Mouse (Mus musculus) cerebellum, adult (tissue): ENCODE results near the gene Dpf3.

Source experiments
- ATAC-seq: cut with Nextera tagmentation; 2 replicates; pipeline ENCODE4 v1.9.2; 2017; ENCODE audit warnings: mild to moderate bottlenecking, moderate library complexity, mixed read lengths; ENCODE audit not compliant: insufficient number of reproducible peaks, low FRiP score, low TSS enrichment

Gene Dpf3

GRCm38 (mm10) chr12:83424720-83425444 lies 62.6 kb downstream of the Dpf3 start:
- ATAC-seq, result no peak

GRCm38 (mm10) chr12:83424086-83424719 lies 63.3 kb downstream of the Dpf3 start:
- ATAC-seq, result no peak

GRCm38 (mm10) chr12:83420346-83420745 lies 67.2 kb downstream of the Dpf3 start:
- ATAC-seq, result no peak

- ATAC-seq, result no peak
These were observed 72.3 kb downstream of the Dpf3 start for GRCm38 (mm10) chr12:83415207-83415606.

GRCm38 (mm10) chr12:83413684-83414083 lies 73.8 kb downstream of the Dpf3 start:
- no peak for ATAC-seq

- peak; percentile 81 for ATAC-seq
These were observed 75.6 kb downstream of the Dpf3 start for GRCm38 (mm10) chr12:83411721-83412521.

GRCm38 (mm10) chr12:83411032-83411431 lies 76.5 kb downstream of the Dpf3 start:
- ATAC-seq, result no peak

GRCm38 (mm10) chr12:83405374-83406125 lies 82.0 kb downstream of the Dpf3 start:
- ATAC-seq, result no peak

- ATAC-seq, result no peak
These were observed 85.2 kb downstream of the Dpf3 start for GRCm38 (mm10) chr12:83402270-83402669.

- no peak for ATAC-seq
These were observed 95.5 kb downstream of the Dpf3 start for GRCm38 (mm10) chr12:83392011-83392410.

GRCm38 (mm10) chr12:83387554-83387953 lies 100.0 kb downstream of the Dpf3 start:
- no peak for ATAC-seq

GRCm38 (mm10) chr12:83381072-83381471 lies 106.4 kb downstream of the Dpf3 start:
- ATAC-seq, result no peak

GRCm38 (mm10) chr12:83380016-83380415 lies 107.5 kb downstream of the Dpf3 start:
- ATAC-seq, result no peak

GRCm38 (mm10) chr12:83375015-83375831 lies 112.3 kb downstream of the Dpf3 start:
- ATAC-seq, result no peak

GRCm38 (mm10) chr12:83373081-83373480 lies 114.4 kb downstream of the Dpf3 start:
- no peak for ATAC-seq

- ATAC-seq, result no peak
These were observed 115.2 kb downstream of the Dpf3 start for GRCm38 (mm10) chr12:83372290-83372689.

- ATAC-seq, result no peak
These were observed 117.3 kb downstream of the Dpf3 start for GRCm38 (mm10) chr12:83370221-83370620.

- ATAC-seq, result no peak
These were observed 118.1 kb downstream of the Dpf3 start for GRCm38 (mm10) chr12:83369416-83369815.

GRCm38 (mm10) chr12:83367486-83367885 lies 120.0 kb downstream of the Dpf3 start:
- no peak for ATAC-seq

- no peak for ATAC-seq
These were observed 122.7 kb downstream of the Dpf3 start for GRCm38 (mm10) chr12:83364771-83365170.
